In genomic region chr5:136691170-136691569, GRCm38 (mm10) we compare ENCODE assay signal across 23 mouse cellular contexts. TPM values are rescaled to one million over a fixed set of nuclear protein-coding genes. Genes with fewer than 3 reads are reported as not detected.
"Had no signal": no experiment of that assay in that cellular context is flagged by ENCODE, and none has a peak within 500 bp of the region (broad histone marks: within the 10 kb centered on the region; RNA-seq: fewer than 3 reads in every experiment).

No protein-coding gene starts in this region.

- ATAC-seq: forebrain, postnatal 0 days; hindbrain, postnatal 0 days; intestine, embryonic 16.5 days had no signal

- DNase-seq: forebrain, postnatal 0 days; gastrocnemius, postnatal 14 days; gastrocnemius, postnatal 36 days; heart, adult 18-20 months; heart, postnatal 10 days; heart, postnatal 4 days; kidney, adult 11 months; kidney, adult 2 months; kidney, adult 9 months; kidney, postnatal 25 days; kidney, postnatal 4 days; layer of hippocampus, postnatal 36 days; left cerebral cortex, postnatal 4 days had no signal

RNA-seq across cellular contexts. Expression of gene Myl10, which starts 1.8 kb away (rescaled TPM):
- total RNA-seq: forebrain, postnatal 0 days; heart, adult 18-20 months; heart, adult 8-10 months; heart, postnatal 10 days; heart, postnatal 25 days; heart, postnatal 4 days; hindbrain, postnatal 0 days; layer of hippocampus, adult 2 months; layer of hippocampus, postnatal 14 days; layer of hippocampus, postnatal 36 days; left cerebral cortex, adult 18-20 months; left cerebral cortex, adult 8-10 months; left cerebral cortex, postnatal 10 days; left cerebral cortex, postnatal 25 days; left cerebral cortex, postnatal 4 days had no signal
